Mouse (Mus musculus): ENCODE results near the gene Car14. TPM values are rescaled to one million over a fixed set of nuclear protein-coding genes. Genes with fewer than 3 reads are reported as not detected.
A peak's percentile ranks its signal among the peaks of the same experiment; 100 is the strongest.
"Not testable (repeated sequence)": the region's sequence is repeated elsewhere in the genome, so short reads cannot be mapped to it uniquely, and the experiment has no call there.

The Car14 gene
- polyA plus RNA-seq, 1 experiment from 2014 or later: 5.6 TPM

- Histone ChIP-seq H3K36me3 (ENCODE audit: control insufficient read depth, insufficient read depth, low read length) (peaks cover 13% of the 10 kb centered on the region), H3K4me1 (ENCODE audit: control insufficient read depth, insufficient read depth, low read length) (peaks cover 24% of the 10 kb centered on the region), H3K4me3 (ENCODE audit: low read depth, low read length) (no peak overlapping the region), H3K27ac (replicated peaks; ENCODE audit: low read depth, low read length) (no peak overlapping the region), H3K9ac (ENCODE audit: low read depth, low read length) (no peak overlapping the region), H3K27me3 (replicated peaks; ENCODE audit: control insufficient read depth, insufficient read depth, low read length) (no peaks in the 10 kb centered on the region), H3K4me2 (ENCODE audit: low read depth, low read length) (no peak overlapping the region), H3K9me3 (ENCODE audit: control insufficient read depth, low read length) (no peaks in the 10 kb centered on the region)
- ATAC-seq (ENCODE audit: low read depth): no peak
- WGBS: 55% methylated on average over 9 of the region's 9 CpGs
- DNase-seq (ENCODE audit: low spot score): no peak
Measured at GRCm38 (mm10) chr3:95901616-95902372, 2.7 kb downstream of the Car14 start.

- Histone ChIP-seq H3K4me2 (ENCODE audit: low read depth, low read length) (no peak overlapping the region), H3K27me3 (replicated peaks; ENCODE audit: control insufficient read depth, insufficient read depth, low read length) (no peaks in the 10 kb centered on the region), H3K36me3 (ENCODE audit: control insufficient read depth, insufficient read depth, low read length) (peaks cover 13% of the 10 kb centered on the region), H3K4me1 (ENCODE audit: control insufficient read depth, insufficient read depth, low read length) (peaks cover 18% of the 10 kb centered on the region), H3K9me3 (ENCODE audit: control insufficient read depth, low read length) (no peaks in the 10 kb centered on the region), H3K9ac (ENCODE audit: low read depth, low read length) (0 out of 2 replicates have a peak overlapping the region, but pooled peaks have one; percentile 14), H3K27ac (replicated peaks; ENCODE audit: low read depth, low read length) (no peak overlapping the region), H3K4me3 (ENCODE audit: low read depth, low read length) (no peak overlapping the region)
- DNase-seq (ENCODE audit: low spot score) (no peak), ATAC-seq (ENCODE audit: low read depth) (no peak)
- WGBS: 69% methylated on average over 13 of the region's 13 CpGs
Measured at GRCm38 (mm10) chr3:95899800-95900524, 4.5 kb downstream of the Car14 start.

- H3K4me3 ChIP-seq (ENCODE audit: low read depth, low read length); DNase-seq (ENCODE audit: low spot score); ATAC-seq (ENCODE audit: low read depth); H3K9me3 ChIP-seq (ENCODE audit: control insufficient read depth, low read length); H3K27ac ChIP-seq (replicated peaks; ENCODE audit: low read depth, low read length); H3K27me3 ChIP-seq (replicated peaks; ENCODE audit: control insufficient read depth, insufficient read depth, low read length); H3K9ac ChIP-seq (ENCODE audit: low read depth, low read length): not testable (repeated sequence)
- H3K4me2 ChIP-seq (ENCODE audit: low read depth, low read length): peak overlapping the region; percentile 85
- 85% methylated on average over 7 of the region's 7 CpGs for WGBS
- H3K36me3 ChIP-seq (ENCODE audit: control insufficient read depth, insufficient read depth, low read length): peaks cover 13% of the 10 kb centered on the region
- peaks cover 13% of the 10 kb centered on the region; the same call in 1 of the 2 replicates for H3K4me1 ChIP-seq (ENCODE audit: control insufficient read depth, insufficient read depth, low read length)
Measured at GRCm38 (mm10) chr3:95895501-95895900, 9.0 kb downstream of the Car14 start.

GRCm38 (mm10) chr3:95894317-95895160, 10.0 kb downstream of the Car14 start:
- Histone ChIP-seq H3K27me3 (replicated peaks; ENCODE audit: control insufficient read depth, insufficient read depth, low read length) (no peaks in the 10 kb centered on the region), H3K4me2 (ENCODE audit: low read depth, low read length) (peak overlapping the region; percentile 85), H3K4me3 (ENCODE audit: low read depth, low read length) (peak overlapping the region; percentile 70), H3K27ac (replicated peaks; ENCODE audit: low read depth, low read length) (peak overlapping the region; percentile 70), H3K9me3 (ENCODE audit: control insufficient read depth, low read length) (no peaks in the 10 kb centered on the region), H3K9ac (ENCODE audit: low read depth, low read length) (peak overlapping the region; percentile 81), H3K4me1 (ENCODE audit: control insufficient read depth, insufficient read depth, low read length) (peaks cover 13% of the 10 kb centered on the region; the same call in 1 of the 2 replicates), H3K36me3 (ENCODE audit: control insufficient read depth, insufficient read depth, low read length) (peaks cover 13% of the 10 kb centered on the region)
- peak; percentile 44 for DNase-seq (ENCODE audit: low spot score)
- ATAC-seq (ENCODE audit: low read depth): 0 out of 2 replicates have a peak, but pooled peaks have one; percentile 0
- 11% methylated on average over 15 of the region's 16 CpGs for WGBS

GRCm38 (mm10) chr3:95893606-95894316, 10.7 kb downstream of the Car14 start, which contains the start of gene Aph1a:
TSS of gene Aph1a (plus strand) at chr3:95893969.
- Histone ChIP-seq H3K9ac (ENCODE audit: low read depth, low read length) (peak within 1 kb of the TSS; percentile 81), H3K4me1 (ENCODE audit: control insufficient read depth, insufficient read depth, low read length) (peaks cover 13% of the 10 kb centered on the region; the same call in 1 of the 2 replicates), H3K27ac (replicated peaks; ENCODE audit: low read depth, low read length) (peak within 1 kb of the TSS; percentile 87), H3K36me3 (ENCODE audit: control insufficient read depth, insufficient read depth, low read length) (peaks cover 13% of the 10 kb centered on the region), H3K4me2 (ENCODE audit: low read depth, low read length) (peak within 1 kb of the TSS; percentile 85), H3K4me3 (ENCODE audit: low read depth, low read length) (peak within 1 kb of the TSS; percentile 70)
- peak; percentile 99 for DNase-seq (ENCODE audit: low spot score)
- not testable (repeated sequence) for H3K9me3 ChIP-seq (ENCODE audit: control insufficient read depth, low read length); H3K27me3 ChIP-seq (replicated peaks; ENCODE audit: control insufficient read depth, insufficient read depth, low read length)
- WGBS: 0% methylated on average over 20 of the region's 43 CpGs
- ATAC-seq (ENCODE audit: low read depth): peak; percentile 98

- Histone ChIP-seq H3K36me3 (ENCODE audit: control insufficient read depth, insufficient read depth, low read length) (peaks cover 9% of the 10 kb centered on the region), H3K4me2 (ENCODE audit: low read depth, low read length) (peak overlapping the region; percentile 70), H3K27ac (replicated peaks; ENCODE audit: low read depth, low read length) (peak overlapping the region; percentile 87), H3K4me3 (ENCODE audit: low read depth, low read length) (peak overlapping the region; percentile 70), H3K9ac (ENCODE audit: low read depth, low read length) (peak overlapping the region; percentile 56), H3K4me1 (ENCODE audit: control insufficient read depth, insufficient read depth, low read length) (peaks cover 13% of the 10 kb centered on the region; the same call in 1 of the 2 replicates), H3K27me3 (replicated peaks; ENCODE audit: control insufficient read depth, insufficient read depth, low read length) (no peaks in the 10 kb centered on the region), H3K9me3 (ENCODE audit: control insufficient read depth, low read length) (no peaks in the 10 kb centered on the region)
- WGBS: 17% methylated on average over 7 of the region's 7 CpGs
- ATAC-seq (ENCODE audit: low read depth): no peak
- no peak for DNase-seq (ENCODE audit: low spot score)
Measured at GRCm38 (mm10) chr3:95893126-95893525, 11.4 kb downstream of the Car14 start.

- Histone ChIP-seq H3K9ac (ENCODE audit: low read depth, low read length) (peak overlapping the region; percentile 43), H3K27me3 (replicated peaks; ENCODE audit: control insufficient read depth, insufficient read depth, low read length) (no peaks in the 10 kb centered on the region), H3K36me3 (ENCODE audit: control insufficient read depth, insufficient read depth, low read length) (peaks cover 1% of the 10 kb centered on the region; the same call in 1 of the 2 replicates), H3K4me3 (ENCODE audit: low read depth, low read length) (peak overlapping the region; percentile 19), H3K27ac (replicated peaks; ENCODE audit: low read depth, low read length) (peak overlapping the region; percentile 87), H3K9me3 (ENCODE audit: control insufficient read depth, low read length) (no peaks in the 10 kb centered on the region), H3K4me1 (ENCODE audit: control insufficient read depth, insufficient read depth, low read length) (peaks cover 13% of the 10 kb centered on the region; the same call in 1 of the 2 replicates), H3K4me2 (ENCODE audit: low read depth, low read length) (peak overlapping the region; percentile 70)
- ATAC-seq (ENCODE audit: low read depth) (no peak), DNase-seq (ENCODE audit: low spot score) (peak; percentile 40)
- 27% methylated on average over 11 of the region's 11 CpGs for WGBS
Measured at GRCm38 (mm10) chr3:95892066-95893052, 12.1 kb downstream of the Car14 start.

All from embryonic facial prominence, embryonic 14.5 days (tissue).